Mouse (Mus musculus): ENCODE data around the gene Nedd4. TPM values are rescaled to one million over a fixed set of nuclear protein-coding genes. Genes with fewer than 3 reads are reported as not detected.

Nedd4 gene
- polyA plus RNA-seq, 1 experiment from 2014 or later, result 439 TPM

DNA sequence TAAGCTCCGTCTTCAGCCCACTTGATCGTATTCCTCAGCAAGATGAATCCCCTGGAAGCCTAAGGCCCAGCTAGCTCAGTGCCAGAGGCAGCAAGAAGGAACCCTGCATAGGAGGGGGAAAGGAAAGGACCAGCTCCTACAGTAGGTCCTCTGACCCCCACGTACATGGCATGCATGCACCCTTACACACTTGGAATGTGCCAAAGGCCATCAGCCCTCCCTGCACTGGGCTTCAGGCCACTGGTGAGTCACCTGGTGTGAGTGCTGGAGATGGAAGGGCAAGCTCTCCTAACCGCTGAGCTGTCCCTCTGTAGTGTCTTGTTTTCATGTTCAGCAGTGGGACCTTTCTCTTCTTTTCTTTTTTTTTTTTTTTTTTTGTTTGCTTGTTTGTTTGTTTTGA lies 52.8 kb downstream of the Nedd4 start:
- whole genome bisulfite sequencing, result 94% methylated on average over 4 of the region's 4 CpGs

DNA sequence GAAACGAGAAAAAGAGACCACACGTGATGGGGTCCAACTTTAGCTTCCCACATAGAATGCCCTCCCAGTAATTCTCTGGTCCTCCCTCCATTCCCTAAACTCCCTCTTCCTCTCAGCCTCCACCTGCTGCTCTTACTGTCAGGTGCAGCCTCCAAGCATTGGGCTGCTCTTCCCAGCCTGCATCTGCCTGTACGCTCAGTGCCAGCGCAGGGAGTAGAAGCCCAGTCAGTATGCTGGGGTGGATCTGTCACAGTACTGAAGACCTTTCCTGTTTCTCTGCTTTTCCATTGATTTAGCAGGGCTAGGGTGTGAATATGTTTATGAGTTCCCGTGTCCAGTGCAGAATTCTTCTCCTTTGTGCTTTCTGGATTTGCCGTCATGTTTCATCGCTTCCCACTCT lies 54.1 kb downstream of the Nedd4 start:
- Histone ChIP-seq H3K9me3 (ENCODE audit: control insufficient read depth, low read length) (no peaks in the 10 kb centered on the region), H3K4me2 (ENCODE audit: low read depth, low read length) (no peak overlapping the region), H3K4me1 (ENCODE audit: control insufficient read depth, insufficient read depth, low read length) (no peaks in the 10 kb centered on the region), H3K4me3 (ENCODE audit: low read depth, low read length) (no peak overlapping the region), H3K27ac (ENCODE audit: low read depth, low read length) (no peak overlapping the region), H3K9ac (replicated peaks; ENCODE audit: low read depth, low read length) (no peak overlapping the region), H3K36me3 (ENCODE audit: control insufficient read depth, insufficient read depth, low read length) (peaks cover 78% of the 10 kb centered on the region), H3K27me3 (ENCODE audit: control insufficient read depth, insufficient read depth, low read length) (no peaks in the 10 kb centered on the region)
- ATAC-seq (ENCODE audit: low read depth), result no peak
- WGBS, result 94% methylated on average over 7 of the region's 7 CpGs

More for the DNA sequence above, 52.8 kb downstream of the Nedd4 start:
- no peaks in the 10 kb centered on the region for H3K9me3 ChIP-seq (ENCODE audit: control insufficient read depth, low read length)
- no peak overlapping the region for H3K27ac ChIP-seq (ENCODE audit: low read depth, low read length)
- ATAC-seq (ENCODE audit: low read depth), result no peak
- no peaks in the 10 kb centered on the region for H3K4me1 ChIP-seq (ENCODE audit: control insufficient read depth, insufficient read depth, low read length)
- no peak overlapping the region for H3K4me3 ChIP-seq (ENCODE audit: low read depth, low read length)
- peaks cover 76% of the 10 kb centered on the region for H3K36me3 ChIP-seq (ENCODE audit: control insufficient read depth, insufficient read depth, low read length)
- H3K27me3 ChIP-seq (ENCODE audit: control insufficient read depth, insufficient read depth, low read length), result no peaks in the 10 kb centered on the region
- no peak overlapping the region for H3K4me2 ChIP-seq (ENCODE audit: low read depth, low read length)
- no peak overlapping the region for H3K9ac ChIP-seq (replicated peaks; ENCODE audit: low read depth, low read length)

DNA sequence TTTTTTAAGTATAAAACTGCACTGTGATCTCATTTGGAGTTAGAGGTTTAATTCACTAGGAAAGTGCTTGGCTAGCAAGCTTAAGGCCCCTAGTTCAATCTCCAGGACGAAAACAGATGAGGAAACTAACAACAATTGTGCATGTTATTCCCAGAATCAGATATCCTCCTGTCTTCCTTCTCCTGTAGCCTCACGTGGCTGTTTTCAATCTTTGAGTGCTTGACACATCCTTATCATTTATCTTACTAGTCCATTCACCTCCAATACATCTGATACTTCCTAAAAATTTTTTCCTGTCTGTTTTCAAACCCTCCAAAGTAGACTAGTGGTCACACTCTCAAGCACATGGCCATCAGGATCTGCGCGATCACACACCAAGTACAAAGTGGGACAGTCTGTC lies 57.0 kb downstream of the Nedd4 start:
- H3K9ac ChIP-seq (replicated peaks; ENCODE audit: low read depth, low read length), result no peak overlapping the region
- no peaks in the 10 kb centered on the region for H3K4me1 ChIP-seq (ENCODE audit: control insufficient read depth, insufficient read depth, low read length)
- no peaks in the 10 kb centered on the region for H3K9me3 ChIP-seq (ENCODE audit: control insufficient read depth, low read length)
- no peaks in the 10 kb centered on the region for H3K27me3 ChIP-seq (ENCODE audit: control insufficient read depth, insufficient read depth, low read length)
- peaks cover 81% of the 10 kb centered on the region for H3K36me3 ChIP-seq (ENCODE audit: control insufficient read depth, insufficient read depth, low read length)
- WGBS, result 94% methylated on average over 4 of the region's 4 CpGs
- no peak overlapping the region for H3K4me2 ChIP-seq (ENCODE audit: low read depth, low read length)
- no peak overlapping the region for H3K4me3 ChIP-seq (ENCODE audit: low read depth, low read length)
- no peak for ATAC-seq (ENCODE audit: low read depth)
- no peak overlapping the region for H3K27ac ChIP-seq (ENCODE audit: low read depth, low read length)

DNA sequence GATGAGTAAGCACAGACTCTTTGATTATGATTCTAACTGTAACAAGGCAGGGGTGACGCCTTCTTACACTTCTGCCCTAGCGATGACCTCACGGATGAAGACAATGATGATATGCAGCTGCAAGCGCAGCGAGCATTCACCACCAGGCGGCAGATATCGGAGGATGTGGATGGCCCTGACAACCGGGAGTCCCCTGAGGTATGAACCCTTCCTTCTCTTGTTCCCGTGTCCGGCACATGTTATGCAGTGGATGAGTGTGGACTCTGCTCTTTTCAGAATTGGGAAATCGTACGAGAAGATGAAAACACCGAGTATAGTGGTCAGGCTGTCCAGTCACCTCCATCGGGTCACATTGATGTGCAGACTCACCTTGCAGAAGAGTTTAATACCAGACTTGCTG lies 59.1 kb downstream of the Nedd4 start:
- H3K4me2 ChIP-seq (ENCODE audit: low read depth, low read length), result no peak overlapping the region
- H3K9ac ChIP-seq (replicated peaks; ENCODE audit: low read depth, low read length), result no peak overlapping the region
- ATAC-seq (ENCODE audit: low read depth), result no peak
- 90% methylated on average over 14 of the region's 14 CpGs for WGBS
- H3K9me3 ChIP-seq (ENCODE audit: control insufficient read depth, low read length), result no peaks in the 10 kb centered on the region
- H3K36me3 ChIP-seq (ENCODE audit: control insufficient read depth, insufficient read depth, low read length), result peaks cover 86% of the 10 kb centered on the region
- no peaks in the 10 kb centered on the region for H3K4me1 ChIP-seq (ENCODE audit: control insufficient read depth, insufficient read depth, low read length)
- no peaks in the 10 kb centered on the region for H3K27me3 ChIP-seq (ENCODE audit: control insufficient read depth, insufficient read depth, low read length)
- no peak overlapping the region for H3K27ac ChIP-seq (ENCODE audit: low read depth, low read length)
- no peak overlapping the region for H3K4me3 ChIP-seq (ENCODE audit: low read depth, low read length)

DNA sequence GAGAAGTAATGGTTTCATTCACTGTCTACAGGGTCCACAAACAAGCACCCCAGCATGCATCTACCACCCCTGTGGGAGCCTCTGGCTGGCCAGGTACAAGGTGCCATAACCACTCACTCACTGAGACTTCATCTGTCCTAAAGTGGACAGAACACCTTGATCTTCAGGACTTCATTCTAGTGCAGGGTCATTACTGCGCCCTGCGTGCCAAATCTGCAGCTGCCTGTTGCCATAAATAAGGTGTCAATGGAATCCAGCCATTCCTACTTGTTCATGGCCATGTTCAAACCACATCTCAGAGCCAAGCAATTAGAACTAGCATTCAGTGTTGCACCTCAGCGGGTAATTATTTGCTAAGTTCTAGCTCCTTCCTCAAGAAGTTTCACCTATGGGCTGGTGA lies 60.5 kb downstream of the Nedd4 start:
- WGBS, result 96% methylated on average over 3 of the region's 3 CpGs
- H3K9me3 ChIP-seq (ENCODE audit: control insufficient read depth, low read length), result no peaks in the 10 kb centered on the region

DNA sequence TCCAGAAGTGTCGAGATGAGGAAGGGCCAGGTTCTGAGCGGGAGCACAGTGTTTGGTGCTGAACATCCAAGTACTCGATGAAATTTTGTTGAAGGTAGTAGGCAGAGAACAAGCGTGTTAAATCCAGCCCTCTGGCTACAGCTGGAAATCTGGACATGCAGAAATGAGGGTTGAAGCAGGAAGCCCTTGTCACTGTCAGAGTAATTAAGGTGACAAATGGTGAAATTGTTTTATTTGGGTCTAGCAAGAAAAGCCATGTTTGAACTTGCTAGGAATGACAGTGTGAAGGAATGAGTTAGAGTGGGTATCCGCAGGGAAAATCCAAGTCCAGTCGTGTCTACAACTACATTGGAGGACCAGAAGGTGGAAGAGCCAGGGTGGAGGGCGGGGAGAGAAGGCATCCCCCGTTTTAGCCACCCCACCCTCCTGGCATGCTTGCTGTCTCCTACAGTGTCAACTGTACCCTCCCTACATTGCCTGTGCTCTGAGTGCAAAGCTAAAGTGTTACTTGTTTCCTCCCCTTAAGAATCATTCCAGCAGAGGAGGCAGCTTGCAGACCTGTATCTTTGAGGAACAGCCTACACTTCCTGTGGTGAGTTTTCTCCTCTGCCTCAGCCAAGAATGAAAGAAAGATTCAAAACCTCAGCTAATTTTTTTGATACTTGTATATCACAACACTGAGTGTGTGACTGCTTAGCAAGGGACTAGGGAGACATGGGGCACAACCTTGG lies 62.5 kb downstream of the Nedd4 start:
- peaks cover 80% of the 10 kb centered on the region for H3K36me3 ChIP-seq (ENCODE audit: control insufficient read depth, insufficient read depth, low read length)
- H3K4me3 ChIP-seq (ENCODE audit: low read depth, low read length), result no peak overlapping the region
- ATAC-seq (ENCODE audit: low read depth), result no peak
- WGBS, result 85% methylated on average over 8 of the region's 8 CpGs
- H3K4me1 ChIP-seq (ENCODE audit: control insufficient read depth, insufficient read depth, low read length), result no peaks in the 10 kb centered on the region
- no peak overlapping the region for H3K9ac ChIP-seq (replicated peaks; ENCODE audit: low read depth, low read length)
- H3K27ac ChIP-seq (ENCODE audit: low read depth, low read length), result no peak overlapping the region
- no peak overlapping the region for H3K4me2 ChIP-seq (ENCODE audit: low read depth, low read length)
- H3K27me3 ChIP-seq (ENCODE audit: control insufficient read depth, insufficient read depth, low read length), result no peaks in the 10 kb centered on the region
- no peaks in the 10 kb centered on the region for H3K9me3 ChIP-seq (ENCODE audit: control insufficient read depth, low read length)

More for the DNA sequence above, 60.5 kb downstream of the Nedd4 start:
- Histone ChIP-seq H3K9ac (replicated peaks; ENCODE audit: low read depth, low read length) (no peak overlapping the region), H3K4me1 (ENCODE audit: control insufficient read depth, insufficient read depth, low read length) (no peaks in the 10 kb centered on the region), H3K36me3 (ENCODE audit: control insufficient read depth, insufficient read depth, low read length) (peaks cover 88% of the 10 kb centered on the region), H3K27me3 (ENCODE audit: control insufficient read depth, insufficient read depth, low read length) (no peaks in the 10 kb centered on the region), H3K27ac (ENCODE audit: low read depth, low read length) (no peak overlapping the region), H3K4me3 (ENCODE audit: low read depth, low read length) (no peak overlapping the region), H3K4me2 (ENCODE audit: low read depth, low read length) (no peak overlapping the region)
- ATAC-seq (ENCODE audit: low read depth), result no peak

DNA sequence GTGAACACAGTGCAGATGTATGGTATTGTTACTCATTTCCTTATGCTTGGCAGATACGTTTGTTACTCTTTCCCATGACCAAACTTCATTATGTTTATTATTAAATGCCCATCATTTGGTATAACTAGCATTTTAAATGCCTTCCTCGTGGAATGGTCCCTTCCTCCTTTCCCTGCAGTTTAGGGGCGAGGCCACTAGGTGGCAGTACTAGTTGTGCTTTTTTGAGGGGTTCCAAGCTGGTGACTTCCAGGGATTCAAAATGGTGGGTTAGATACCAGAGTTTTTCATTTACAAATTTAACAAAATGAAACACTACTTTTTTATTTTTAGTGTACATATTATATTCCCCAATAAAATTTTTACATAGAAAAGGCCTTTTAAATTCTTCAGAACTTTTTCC lies 71.8 kb downstream of the Nedd4 start:
- Histone ChIP-seq H3K4me2 (ENCODE audit: low read depth, low read length) (no peak overlapping the region), H3K27me3 (ENCODE audit: control insufficient read depth, insufficient read depth, low read length) (no peaks in the 10 kb centered on the region), H3K36me3 (ENCODE audit: control insufficient read depth, insufficient read depth, low read length) (peaks cover 83% of the 10 kb centered on the region), H3K9me3 (ENCODE audit: control insufficient read depth, low read length) (no peaks in the 10 kb centered on the region), H3K9ac (replicated peaks; ENCODE audit: low read depth, low read length) (no peak overlapping the region), H3K4me1 (ENCODE audit: control insufficient read depth, insufficient read depth, low read length) (no peaks in the 10 kb centered on the region), H3K27ac (ENCODE audit: low read depth, low read length) (no peak overlapping the region), H3K4me3 (ENCODE audit: low read depth, low read length) (no peak overlapping the region)
- no peak for ATAC-seq (ENCODE audit: low read depth)
- WGBS, result 37% methylated on average over 3 of the region's 3 CpGs

DNA sequence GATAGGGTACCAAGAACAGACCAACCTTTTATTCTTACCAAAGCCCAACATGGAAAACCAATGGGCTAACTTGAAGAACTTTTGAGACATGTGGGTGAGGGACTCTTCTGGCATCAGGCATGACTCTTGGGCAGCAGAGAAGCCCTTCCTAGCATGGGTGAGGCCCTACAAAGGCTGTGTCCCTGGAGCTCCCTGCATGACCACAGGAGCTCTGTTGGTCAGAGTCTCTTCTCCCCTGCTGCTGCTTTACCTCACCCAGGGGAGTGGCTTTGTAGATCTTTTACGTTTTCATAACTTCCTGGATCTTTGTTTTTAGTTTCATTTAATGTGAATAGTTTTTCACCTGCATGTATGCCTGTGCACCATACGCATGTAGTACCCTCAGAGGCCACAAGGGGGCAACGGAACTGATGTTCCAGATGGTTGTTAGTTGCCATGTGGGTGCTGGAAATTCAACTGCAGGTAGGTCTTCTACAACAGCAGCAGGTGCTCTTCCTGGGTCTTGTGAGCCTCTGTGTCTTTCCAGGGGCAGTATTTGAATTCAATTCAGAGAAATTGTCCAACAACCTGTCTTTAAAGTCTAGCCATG lies 73.8 kb downstream of the Nedd4 start:
- no peak for ATAC-seq (ENCODE audit: low read depth)
- Histone ChIP-seq H3K4me1 (ENCODE audit: control insufficient read depth, insufficient read depth, low read length) (no peaks in the 10 kb centered on the region), H3K9ac (replicated peaks; ENCODE audit: low read depth, low read length) (no peak overlapping the region), H3K36me3 (ENCODE audit: control insufficient read depth, insufficient read depth, low read length) (peaks cover 89% of the 10 kb centered on the region), H3K4me2 (ENCODE audit: low read depth, low read length) (no peak overlapping the region), H3K4me3 (ENCODE audit: low read depth, low read length) (no peak overlapping the region), H3K27ac (ENCODE audit: low read depth, low read length) (no peak overlapping the region), H3K9me3 (ENCODE audit: control insufficient read depth, low read length) (no peaks in the 10 kb centered on the region), H3K27me3 (ENCODE audit: control insufficient read depth, insufficient read depth, low read length) (no peaks in the 10 kb centered on the region)
- 72% methylated on average over 3 of the region's 3 CpGs for WGBS

DNA sequence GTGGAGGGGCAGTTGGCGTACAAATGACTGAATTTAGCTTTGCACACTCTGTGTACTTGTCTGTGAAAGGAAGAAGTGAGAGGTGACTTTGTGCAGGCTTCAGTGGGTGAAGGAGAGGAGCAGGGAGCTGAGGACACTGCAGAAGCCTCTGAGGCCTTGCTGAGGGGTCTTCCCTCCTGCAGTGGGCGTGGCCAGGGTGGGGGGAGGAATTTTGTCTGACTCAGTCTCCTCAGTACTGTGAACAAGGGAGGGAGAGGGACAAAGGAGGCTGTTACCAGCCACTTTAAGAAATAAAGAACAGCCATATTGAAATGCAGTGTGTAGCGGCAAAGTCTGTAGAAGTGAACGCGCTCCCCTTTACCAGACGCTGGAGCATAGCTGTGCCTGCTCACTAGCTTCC lies 79.1 kb downstream of the Nedd4 start:
- 97% methylated on average over 6 of the region's 6 CpGs for WGBS
- Histone ChIP-seq H3K36me3 (ENCODE audit: control insufficient read depth, insufficient read depth, low read length) (peaks cover 94% of the 10 kb centered on the region), H3K4me1 (ENCODE audit: control insufficient read depth, insufficient read depth, low read length) (no peaks in the 10 kb centered on the region), H3K9ac (replicated peaks; ENCODE audit: low read depth, low read length) (no peak overlapping the region), H3K9me3 (ENCODE audit: control insufficient read depth, low read length) (no peaks in the 10 kb centered on the region), H3K27ac (ENCODE audit: low read depth, low read length) (no peak overlapping the region), H3K27me3 (ENCODE audit: control insufficient read depth, insufficient read depth, low read length) (no peaks in the 10 kb centered on the region), H3K4me2 (ENCODE audit: low read depth, low read length) (no peak overlapping the region), H3K4me3 (ENCODE audit: low read depth, low read length) (no peak overlapping the region)
- no peak for ATAC-seq (ENCODE audit: low read depth)

Data from neural tube, embryonic 14.5 days (tissue).